Mouse (Mus musculus) lung, adult 2 months (tissue): ENCODE data around the gene Gm5269. TPM values are rescaled to one million over a fixed set of nuclear protein-coding genes. Genes with fewer than 3 reads are reported as not detected.

Source experiments
- DNase-seq: peaks from one replicate; pipeline ENCODE4 v3.0.0; 2022
- H3K4me1 ChIP-seq: fragments of 200-500 bp; 2 replicates; pipeline ENCODE4 v1.6.1; 2011; ENCODE audit warnings: low read length; ENCODE audit not compliant: control insufficient read depth, insufficient read depth
- H3K4me3 ChIP-seq: fragments of 200-500 bp; replicated peaks from 2 replicates; pipeline ENCODE3; 2011; ENCODE audit warnings: low read depth, mild to moderate bottlenecking, control low read depth, low read length; ENCODE audit errors: extremely low read depth
- CTCF ChIP-seq: fragments of 200-500 bp; IDR thresholded peaks from 2 replicates; pipeline ENCODE4 v1.5.1; 2011; ENCODE audit warnings: mild to moderate bottlenecking, low read length, control low read depth; ENCODE audit not compliant: insufficient read depth
- POLR2A ChIP-seq: fragments of 200-500 bp; IDR thresholded peaks from 2 replicates; pipeline ENCODE4 v1.6.1; 2011; ENCODE audit warnings: low read depth, mild to moderate bottlenecking, control low read depth, low read length, borderline replicate concordance; ENCODE audit errors: extremely low read depth
- WGBS: fragments of 180-500 bp; shearing (Covaris S2); methylation state at CpG from one replicate; pipeline ENCODE4 v1.1.7; 2018; 5-methylcytosine and 5-hydroxymethylcytosine counted together
- polyA plus RNA-seq: library from polyadenylated mRNA; depleted of rRNA; stranded (reverse); fragments of >200 nt; gene quantifications from 2 replicates; pipeline ENCODE4 v1.2.3, GENCODE M21; 2012

Gm5269 gene
- polyA plus RNA-seq, 1 experiment, result not detected

DNA sequence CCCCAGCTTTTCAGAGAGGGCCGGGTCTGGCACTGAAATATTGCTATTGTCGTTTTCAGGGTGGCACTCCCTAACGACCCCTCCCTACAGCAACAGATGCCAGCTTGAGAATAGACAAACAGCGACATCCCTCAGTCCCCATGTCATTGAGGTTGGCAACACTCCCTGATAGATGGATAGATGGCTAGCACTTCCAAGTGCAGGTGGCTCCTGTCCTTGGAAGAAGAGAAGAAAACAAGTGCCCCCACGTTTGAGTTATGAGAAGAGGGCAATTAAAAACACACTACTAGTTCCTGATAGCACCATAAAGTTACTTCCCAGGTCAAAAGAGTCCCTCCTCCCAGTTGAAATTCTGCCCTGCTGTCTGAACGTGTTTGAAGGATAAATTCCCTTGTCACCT is 8.0 kb downstream of the Gm5269 start:
- H3K4me1 ChIP-seq, result no peaks in the 10 kb centered on the region
- no peak for TF ChIP-seq CTCF
- no peak for TF ChIP-seq POLR2A
- DNase-seq, result no peak
- WGBS, result 41% methylated on average over 6 of the region's 6 CpGs
- H3K4me3 ChIP-seq, result no peak overlapping the region

DNA sequence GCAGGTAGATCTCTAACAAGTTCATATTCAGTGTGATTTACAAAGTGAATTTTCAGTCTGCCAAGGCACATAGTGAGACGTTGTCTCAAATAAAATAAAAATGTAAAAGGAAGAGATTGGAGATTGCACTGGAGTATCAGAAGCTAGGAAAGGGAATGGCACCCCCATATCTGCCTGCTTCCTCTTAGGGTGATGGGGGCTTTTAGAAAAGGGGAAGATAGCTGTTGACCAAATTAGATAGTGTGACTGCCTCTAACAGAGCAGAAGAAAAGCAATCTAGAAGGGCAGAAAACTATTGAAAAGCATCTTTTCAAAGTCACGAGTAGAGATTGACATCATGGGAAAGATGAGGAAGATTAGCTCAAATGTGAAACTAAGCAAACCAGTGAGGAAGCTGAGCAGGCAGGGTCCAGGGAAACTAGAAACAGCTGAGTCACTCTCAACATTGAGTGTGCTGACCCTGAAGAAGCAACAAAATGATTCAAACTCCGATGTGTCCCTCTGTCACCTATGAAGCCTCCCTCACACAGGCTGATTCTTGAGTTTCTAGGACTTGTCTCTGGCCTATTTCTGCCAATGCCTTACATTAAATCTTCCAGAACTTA is 8.7 kb downstream of the Gm5269 start:
- no peak for TF ChIP-seq CTCF
- no peak for TF ChIP-seq POLR2A

DNA sequence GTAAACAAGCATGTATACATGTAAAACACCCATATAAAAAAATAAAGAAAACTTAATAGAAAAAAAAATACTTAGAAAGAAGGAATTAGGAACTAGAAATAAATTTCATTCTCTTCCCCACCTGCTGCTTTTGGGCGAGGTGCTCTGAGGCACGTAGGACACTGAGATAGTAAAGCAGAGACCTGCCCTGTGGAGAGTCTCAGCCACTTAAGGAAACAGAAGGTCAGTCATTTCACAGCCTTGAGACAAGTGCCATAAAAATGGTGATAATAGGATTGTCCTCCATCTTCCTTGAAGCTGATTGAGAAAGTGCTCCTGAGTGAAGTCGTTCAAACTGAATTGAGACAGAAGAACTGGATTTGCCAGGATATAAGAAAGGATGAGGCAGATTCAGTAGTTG is 12.6 kb downstream of the Gm5269 start:
- DNase-seq, result no peak
- TF ChIP-seq CTCF (no peak), POLR2A (no peak)
- no peaks in the 10 kb centered on the region for H3K4me1 ChIP-seq
- no peak overlapping the region for H3K4me3 ChIP-seq
- 76% methylated on average over 3 of the region's 3 CpGs for WGBS

More for the DNA sequence above, 8.7 kb downstream of the Gm5269 start:
- 68% methylated on average over 3 of the region's 3 CpGs for WGBS
- no peak for DNase-seq
- no peak overlapping the region for H3K4me3 ChIP-seq
- no peaks in the 10 kb centered on the region for H3K4me1 ChIP-seq

DNA sequence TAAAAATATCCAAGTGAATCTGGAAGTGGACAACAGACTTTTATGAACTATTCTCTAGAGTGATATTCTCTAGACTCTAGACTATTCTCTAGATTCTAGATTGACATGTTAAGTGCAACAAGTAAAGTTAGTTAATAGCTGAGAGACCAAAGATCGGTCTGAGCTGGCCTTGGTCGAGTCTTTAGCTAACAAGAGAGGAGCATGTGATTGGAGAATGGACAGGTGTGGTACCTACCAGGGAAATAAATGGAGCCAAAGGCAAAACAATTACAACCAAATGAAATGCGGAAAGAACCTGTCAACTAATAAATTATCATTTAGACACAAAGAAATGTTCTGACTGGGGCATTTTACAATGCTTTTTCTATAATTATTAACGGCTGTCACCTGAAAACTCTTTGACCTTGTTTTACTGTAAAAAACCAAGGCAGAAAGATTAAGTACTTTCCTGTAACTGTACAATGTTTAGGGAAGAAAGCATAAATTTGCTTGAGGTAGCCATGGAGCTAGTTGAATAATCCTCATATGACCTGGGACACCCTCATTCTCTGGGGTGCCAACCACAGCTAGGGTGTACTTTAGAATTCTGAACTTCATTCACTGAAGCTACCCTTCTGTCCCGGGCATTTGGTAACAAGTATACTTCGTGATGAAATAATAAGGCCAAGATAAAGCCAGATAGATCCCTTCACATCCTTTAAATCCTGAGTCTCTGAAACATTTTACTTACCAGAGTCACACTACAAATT is 13.4 kb downstream of the Gm5269 start:
- no peak for DNase-seq
- Histone ChIP-seq H3K4me3 (no peak overlapping the region), H3K4me1 (no peaks in the 10 kb centered on the region)
- TF ChIP-seq POLR2A, result no peak
- no peak for TF ChIP-seq CTCF
- 87% methylated on average over 6 of the region's 6 CpGs for WGBS

DNA sequence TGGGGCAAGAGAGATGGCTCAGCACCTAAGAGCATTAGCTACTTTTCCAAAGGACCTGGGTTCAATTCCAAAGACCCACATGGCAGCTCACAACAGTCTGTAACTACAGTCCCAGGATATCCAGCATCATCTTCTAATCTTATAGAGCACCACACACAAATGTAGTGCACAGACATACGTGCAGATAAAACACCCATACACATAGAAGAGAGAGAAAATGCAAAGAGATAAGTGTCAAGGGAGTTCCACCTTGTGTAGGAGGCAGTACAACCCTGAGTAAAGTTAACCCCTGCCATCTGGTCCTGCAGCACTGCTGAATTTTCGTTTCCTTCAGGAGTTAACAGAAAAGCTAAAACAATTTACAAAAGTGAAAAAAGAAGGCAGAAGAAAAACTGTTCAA is 14.4 kb downstream of the Gm5269 start:
- 83% methylated on average over 2 of the region's 2 CpGs for WGBS
- Histone ChIP-seq H3K4me3 (no peak overlapping the region), H3K4me1 (no peaks in the 10 kb centered on the region)
- TF ChIP-seq POLR2A (no peak), CTCF (no peak)
- DNase-seq, result no peak

DNA sequence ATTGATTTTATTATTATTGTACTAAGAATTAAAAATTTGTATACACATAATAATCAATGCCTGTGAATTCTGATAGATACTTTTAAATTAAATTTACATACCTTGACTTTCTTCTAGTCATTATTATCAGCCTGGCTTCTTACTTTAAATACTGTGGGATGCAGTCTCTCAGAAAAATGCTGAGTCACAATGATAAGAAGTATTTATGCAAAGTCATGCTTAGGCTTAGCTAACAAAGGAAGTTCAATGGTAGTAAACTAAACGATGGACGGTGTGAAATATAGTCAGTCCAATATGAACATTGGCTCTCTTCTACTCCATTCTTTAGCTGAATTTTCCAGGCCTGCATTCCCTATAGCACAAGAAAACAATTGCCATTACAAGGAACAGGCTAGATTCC is 16.8 kb downstream of the Gm5269 start:
- no peak overlapping the region for H3K4me3 ChIP-seq
- TF ChIP-seq POLR2A (no peak), CTCF (no peak)
- H3K4me1 ChIP-seq, result peaks cover 3% of the 10 kb centered on the region; the same call in 1 of the 2 replicates
- DNase-seq, result no peak
- WGBS, result 34% methylated on average over 2 of the region's 2 CpGs

DNA sequence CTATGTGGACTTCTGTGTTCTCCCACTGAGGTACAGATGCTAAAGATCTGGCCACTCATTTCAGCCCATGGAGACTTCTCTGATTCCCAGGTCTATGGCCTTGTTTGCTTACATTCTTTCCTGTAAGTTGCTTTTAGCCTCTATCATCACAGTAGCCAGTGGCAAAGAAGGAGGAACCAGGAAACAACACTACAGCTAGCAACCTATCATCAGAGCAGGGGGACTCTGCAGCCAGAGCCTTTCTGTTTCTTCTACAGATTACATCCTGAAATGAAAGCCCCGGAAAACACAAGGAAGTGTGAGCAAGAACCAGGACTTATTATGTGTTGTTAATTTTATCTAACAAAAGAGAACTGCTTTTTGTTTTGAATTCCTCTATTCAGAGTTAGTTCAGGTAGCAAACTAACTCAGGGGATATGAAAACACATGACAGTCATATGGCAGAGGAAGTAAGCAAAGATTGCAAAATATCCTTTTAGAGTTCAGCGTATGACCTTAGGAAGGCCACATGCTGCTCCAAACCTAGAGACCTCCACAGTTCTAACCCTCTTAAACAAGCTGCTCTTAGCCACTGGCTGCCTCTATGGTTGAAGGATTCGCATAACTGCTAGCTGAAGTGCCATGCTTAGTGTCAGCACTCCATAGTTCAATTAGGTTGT is 21.5 kb downstream of the Gm5269 start:
- TF ChIP-seq POLR2A (no peak), CTCF (no peak)
- Histone ChIP-seq H3K4me3 (no peak overlapping the region), H3K4me1 (peaks cover 15% of the 10 kb centered on the region)
- DNase-seq, result no peak
- 40% methylated on average over 3 of the region's 3 CpGs for WGBS

DNA sequence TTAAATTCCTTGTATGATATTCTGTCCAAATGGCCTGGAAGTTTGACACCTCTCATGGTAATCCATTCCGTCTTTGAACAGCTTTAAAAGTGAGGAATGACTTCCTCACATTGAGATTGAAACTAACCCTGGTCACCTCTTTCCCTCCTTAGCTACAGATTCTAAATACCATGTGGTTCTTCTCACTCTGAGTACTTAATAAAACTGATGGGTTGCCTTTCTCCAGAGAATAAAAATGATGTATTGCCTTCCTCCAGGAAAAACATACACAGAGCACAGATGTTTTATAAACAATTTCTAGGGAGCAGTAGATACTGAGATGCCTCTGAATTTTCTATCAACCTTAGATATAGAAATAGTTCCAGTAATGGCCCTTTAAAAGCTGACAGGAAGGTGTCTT is 22.0 kb downstream of the Gm5269 start:
- TF ChIP-seq CTCF (no peak), POLR2A (no peak)
- H3K4me3 ChIP-seq, result no peak overlapping the region
- no peak for DNase-seq
- peaks cover 15% of the 10 kb centered on the region for H3K4me1 ChIP-seq
- 44% methylated on average over 1 of the region's 1 CpGs for WGBS

DNA sequence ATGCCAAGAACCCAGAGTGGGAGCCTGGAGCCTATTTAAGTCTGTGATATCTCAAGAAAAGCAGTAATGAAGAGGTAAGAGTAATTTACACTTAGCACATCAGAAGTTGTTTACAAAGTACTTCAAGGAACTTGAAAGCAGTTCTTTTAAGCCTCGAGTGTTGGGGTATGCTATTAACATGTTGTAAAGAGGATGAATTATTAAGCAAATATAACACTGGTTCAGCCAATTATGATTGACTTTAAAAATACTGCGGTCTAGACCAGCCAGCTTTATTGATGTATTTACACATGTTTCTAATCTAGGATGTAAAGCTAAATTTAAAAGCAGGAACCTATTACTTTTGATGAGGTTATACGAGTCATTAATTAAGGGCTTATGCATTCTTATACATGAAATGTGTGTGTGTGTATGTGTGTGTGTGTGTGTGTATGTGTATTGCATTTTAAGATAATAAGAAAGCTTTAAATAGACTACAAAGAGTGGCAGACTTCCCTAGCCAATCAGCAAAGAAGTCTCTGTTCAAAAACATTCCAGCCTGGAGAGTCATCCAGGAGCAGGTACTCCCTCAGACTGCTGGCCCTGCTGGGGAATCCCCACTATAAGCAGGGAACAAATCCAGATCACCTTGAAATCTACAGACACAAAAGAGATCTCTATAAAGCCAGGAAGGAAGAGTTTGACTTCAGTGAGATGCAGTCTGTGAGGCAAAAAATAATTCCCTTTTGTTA is 23.6 kb downstream of the Gm5269 start:
- H3K4me1 ChIP-seq, result peaks cover 15% of the 10 kb centered on the region
- H3K4me3 ChIP-seq, result no peak overlapping the region
- DNase-seq, result no peak
- TF ChIP-seq POLR2A (no peak), CTCF (no peak)
- 35% methylated on average over 3 of the region's 3 CpGs for WGBS
